Mouse (Mus musculus): ENCODE measurements at regions not wholly inside any gene's neighbourhood (a gene's known extent, or its start where the extent isn't known, plus 50 kb on each side); places are given as distances from the start of the nearest gene placed in this dataset.

GRCm38 (mm10) chr3:60138319-60138718 lies 56.6 kb downstream of the Sucnr1 start:
- no peak for DNase-seq (ENCODE audit: low spot score)

- no peak for DNase-seq (ENCODE audit: low spot score)
Measured at GRCm38 (mm10) chr3:60159865-60160264, 78.2 kb downstream of the Sucnr1 start.

DNA sequence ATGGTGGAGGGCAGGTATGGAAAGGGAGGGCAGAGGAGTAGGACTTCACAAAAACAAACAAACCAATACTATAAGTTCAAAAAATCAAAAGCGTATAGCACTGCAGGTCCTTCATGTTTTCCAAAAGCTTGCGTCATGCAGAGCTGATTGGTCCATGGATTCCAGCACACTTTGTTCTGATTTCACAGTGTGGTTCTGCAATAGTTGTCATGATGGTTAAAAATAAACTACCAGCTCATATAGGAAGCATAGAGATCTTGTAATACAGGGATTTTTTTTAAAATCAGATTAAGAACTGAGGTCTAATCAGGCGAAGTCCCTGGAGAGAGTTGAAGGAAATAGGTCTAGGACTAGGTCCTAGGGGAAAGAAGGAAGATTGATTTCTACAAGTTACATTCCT lies 86.0 kb downstream of the Sucnr1 start:
- no peak for DNase-seq (ENCODE audit: low spot score)

GRCm38 (mm10) chr3:60168135-60168926 lies 86.7 kb downstream of the Sucnr1 start:
- peak; percentile 24 for DNase-seq (ENCODE audit: low spot score)

DNA sequence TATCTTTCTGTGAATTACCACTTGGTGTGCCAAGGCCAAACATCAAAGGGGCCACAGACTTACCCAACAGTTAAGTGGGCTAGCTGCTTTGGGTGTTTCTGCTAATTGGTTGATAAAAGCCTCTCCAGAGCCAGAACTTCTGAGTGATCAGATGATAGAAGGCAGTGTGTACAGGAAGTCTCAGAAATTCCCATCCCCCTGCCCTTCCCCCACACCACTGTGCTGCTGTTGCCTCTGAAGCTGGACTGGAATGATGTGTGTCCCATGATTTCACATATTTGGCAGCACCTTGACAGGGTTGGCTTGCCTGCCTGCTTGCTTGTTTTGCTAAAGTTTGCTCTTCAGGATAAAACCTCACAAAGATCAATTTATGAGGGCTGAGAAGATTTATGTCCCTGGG lies 87.9 kb downstream of the Sucnr1 start:
- peak; percentile 23 for DNase-seq (ENCODE audit: low spot score)

DNA sequence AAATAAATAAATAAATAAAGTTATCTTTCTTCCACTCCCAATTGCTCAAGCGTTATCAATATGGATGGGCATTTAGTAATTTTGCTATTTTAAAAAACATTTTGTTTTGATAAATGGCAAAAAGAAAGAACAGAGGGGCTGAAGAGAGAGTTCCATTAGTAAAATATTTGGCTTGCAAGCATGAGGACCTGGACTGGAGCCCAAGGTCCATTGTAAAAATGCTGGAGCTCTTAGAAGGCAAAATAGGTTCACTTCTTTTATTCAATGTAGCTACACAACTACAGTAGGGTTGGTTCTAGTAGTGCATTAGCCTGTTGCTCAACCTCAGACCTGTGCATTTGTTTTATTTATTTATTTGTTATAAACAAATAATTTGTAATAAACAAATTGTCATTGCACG lies 102.8 kb downstream of the Sucnr1 start:
- DNase-seq (ENCODE audit: low spot score): no peak

- no peak for DNase-seq (ENCODE audit: low spot score)
Measured at GRCm38 (mm10) chr3:60196031-60196430, 114.4 kb downstream of the Sucnr1 start.

GRCm38 (mm10) chr3:60207936-60208335 lies 126.3 kb downstream of the Sucnr1 start:
- DNase-seq (ENCODE audit: low spot score): no peak

DNA sequence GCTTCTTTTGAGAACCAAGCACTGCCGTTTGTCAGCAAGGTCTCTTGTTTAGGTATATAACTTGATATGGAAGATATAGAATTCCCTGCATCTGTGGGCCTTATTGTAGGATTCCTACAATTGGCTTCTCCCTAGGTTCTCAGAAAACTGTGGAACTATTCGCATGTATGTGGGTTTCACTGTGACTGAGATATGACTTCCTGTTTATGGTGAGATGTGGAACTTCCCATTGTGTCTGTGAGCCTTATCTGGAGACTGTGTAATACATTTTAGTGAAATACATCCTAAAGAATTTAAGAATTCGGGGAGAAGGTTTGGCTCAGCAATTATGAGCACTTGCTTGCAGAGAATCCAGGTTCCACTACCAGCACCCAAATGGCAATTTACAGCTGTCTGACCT lies 137.3 kb downstream of the Sucnr1 start:
- DNase-seq (ENCODE audit: low spot score): no peak

- DNase-seq (ENCODE audit: low spot score): no peak
Measured at GRCm38 (mm10) chr3:60240664-60241063, 159.0 kb downstream of the Sucnr1 start.

DNA sequence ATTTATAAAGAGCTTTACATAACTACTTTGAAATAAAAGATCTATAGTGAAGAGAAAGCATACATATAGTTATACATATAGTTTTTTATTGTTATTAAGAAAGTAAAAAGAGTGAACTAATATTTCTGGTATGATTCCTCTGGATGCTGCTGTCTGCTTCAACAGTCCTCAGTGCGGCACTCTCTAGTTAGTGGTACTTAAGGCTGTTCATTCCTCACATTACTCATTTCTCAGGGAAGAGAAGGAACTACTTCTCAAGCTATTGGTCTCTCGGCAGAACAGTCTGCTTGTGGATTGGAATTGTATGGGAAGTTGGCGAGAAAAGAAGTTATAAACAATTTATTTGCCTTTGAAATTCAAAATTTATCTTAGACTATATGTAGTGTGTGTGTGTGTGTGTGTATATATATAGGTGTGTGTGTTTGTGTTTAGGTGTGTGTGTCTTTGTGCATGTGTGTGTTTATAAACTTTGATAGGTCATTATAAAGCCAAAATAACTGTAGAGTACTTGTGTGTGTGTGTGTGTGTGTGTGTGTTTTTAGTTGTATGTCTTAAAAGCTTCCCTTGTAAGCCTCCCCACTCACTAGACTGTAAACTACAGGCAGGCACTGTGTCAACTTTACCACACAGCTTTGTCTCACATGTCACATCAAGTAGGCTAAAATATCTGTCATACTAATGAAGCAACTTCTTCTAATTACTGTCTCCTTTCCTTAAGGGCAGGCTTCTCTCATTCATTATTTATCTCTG lies 185.2 kb downstream of the Sucnr1 start:
- no peak for DNase-seq (ENCODE audit: low spot score)

GRCm38 (mm10) chr3:60267416-60268174 lies 185.9 kb downstream of the Sucnr1 start:
- DNase-seq (ENCODE audit: low spot score): peak; percentile 15

GRCm38 (mm10) chr3:60270463-60270862 lies 188.8 kb downstream of the Sucnr1 start:
- DNase-seq (ENCODE audit: low spot score): no peak

DNA sequence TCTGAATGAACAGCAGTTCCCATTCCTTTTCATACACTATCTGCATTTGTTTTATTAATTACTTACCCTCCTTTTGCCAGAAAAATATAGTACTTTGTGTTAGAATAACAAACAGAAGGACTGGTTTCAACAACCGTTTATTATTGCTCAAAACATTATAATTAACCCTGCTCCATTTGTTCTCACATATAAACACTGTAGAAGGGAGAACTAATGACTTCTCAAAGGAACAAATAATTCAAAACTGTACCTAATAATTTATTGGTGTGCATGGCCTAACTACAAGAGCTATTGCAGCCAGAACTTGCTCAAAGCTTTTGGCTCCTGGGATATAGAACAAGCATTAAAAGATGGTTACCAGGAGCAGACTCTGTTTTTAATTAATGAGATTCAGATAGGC lies 192.1 kb downstream of the Sucnr1 start:
- DNase-seq (ENCODE audit: low spot score): no peak

GRCm38 (mm10) chr3:60275249-60275838 lies 193.7 kb downstream of the Sucnr1 start:
- DNase-seq (ENCODE audit: low spot score): no peak

- DNase-seq (ENCODE audit: low spot score): no peak
Measured at GRCm38 (mm10) chr3:60277791-60278190, 194.8 kb upstream of the Mbnl1 start.

GRCm38 (mm10) chr3:60281229-60281628 lies 191.4 kb upstream of the Mbnl1 start:
- DNase-seq (ENCODE audit: low spot score): no peak

DNA sequence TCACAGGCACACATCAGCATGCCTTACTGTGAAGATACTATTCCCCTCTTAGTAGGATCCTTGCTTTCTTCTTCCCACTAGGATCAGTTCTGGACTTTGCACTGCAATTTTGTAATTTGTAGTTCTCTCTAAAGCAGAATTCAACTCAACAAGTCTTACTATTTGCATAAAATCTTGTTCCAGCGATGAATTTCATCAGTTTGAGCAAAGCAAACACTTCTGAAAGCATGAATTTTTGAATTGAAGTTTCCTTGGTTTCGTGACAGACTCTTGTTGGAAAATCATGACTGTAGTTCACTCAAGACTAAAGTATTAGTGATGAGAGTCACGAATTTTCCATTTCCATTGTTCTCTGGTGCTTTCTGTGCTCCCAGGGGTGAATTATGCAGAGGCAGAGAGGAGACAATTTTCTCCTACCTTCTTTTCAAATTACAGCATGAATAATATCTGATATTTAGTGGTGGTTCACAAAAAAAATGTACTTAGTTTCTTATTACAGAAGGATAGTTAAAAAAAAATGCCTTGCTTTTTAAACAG lies 190.6 kb upstream of the Mbnl1 start:
- DNase-seq (ENCODE audit: low spot score): no peak

DNA sequence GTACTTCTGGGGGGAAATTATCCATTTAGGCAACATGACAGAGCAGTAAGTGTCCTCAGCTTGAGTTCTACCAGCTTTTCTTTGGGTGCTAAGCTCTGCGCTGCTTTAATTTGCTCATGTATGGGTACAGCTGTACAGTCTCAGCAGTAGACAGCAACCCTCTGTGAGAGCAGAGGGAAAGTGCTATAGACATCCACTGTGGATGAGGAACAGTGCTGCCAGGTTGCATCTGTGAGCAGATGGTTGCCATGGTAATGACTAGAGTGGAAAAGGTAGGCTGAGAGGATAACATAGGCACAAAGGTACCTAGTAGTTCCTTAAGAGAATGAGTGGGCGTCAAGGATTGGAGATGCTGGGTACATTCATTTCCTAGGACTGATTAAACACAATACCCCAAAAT lies 180.5 kb upstream of the Mbnl1 start:
- no peak for DNase-seq (ENCODE audit: low spot score)

- no peak for DNase-seq (ENCODE audit: low spot score)
Measured at GRCm38 (mm10) chr3:60292940-60293339, 179.7 kb upstream of the Mbnl1 start.

- DNase-seq (ENCODE audit: low spot score): no peak
Measured at GRCm38 (mm10) chr3:60305399-60305798, 167.2 kb upstream of the Mbnl1 start.

DNA sequence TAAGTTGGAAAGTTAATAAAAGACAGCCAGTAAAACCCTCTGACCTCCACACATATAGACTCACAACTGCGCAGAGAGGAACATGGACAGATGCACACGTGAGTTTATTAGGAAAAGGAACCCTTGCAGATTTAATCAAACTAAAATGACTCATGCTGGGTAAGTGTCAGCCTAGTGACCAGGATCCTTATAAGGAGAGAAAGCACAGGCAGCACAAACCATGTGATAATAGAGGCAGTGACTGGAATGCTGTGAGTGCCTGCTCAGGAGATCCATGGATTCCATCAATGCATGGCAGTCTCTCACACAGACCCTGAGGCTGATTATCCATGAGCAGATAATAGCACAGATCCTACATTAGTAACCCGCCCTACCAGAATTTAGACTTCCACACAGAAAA lies 162.2 kb upstream of the Mbnl1 start:
- DNase-seq (ENCODE audit: low spot score): no peak

Measured in yolk sac, embryonic 10.5 days (tissue).